Mouse (Mus musculus): ENCODE measurements around the gene Cabin1. TPM values are rescaled to one million over a fixed set of nuclear protein-coding genes. Genes with fewer than 3 reads are reported as not detected.

The Cabin1 gene
- polyA plus RNA-seq, 1 experiment: 56.6 TPM

- peak; percentile 86 for DNase-seq (ENCODE audit: low read depth)
- TF ChIP-seq POLR2A (IDR thresholded peaks at IDR 0.05; ENCODE audit: borderline replicate concordance, extremely low read depth, insufficient read depth, insufficient read length, poor library complexity, severe bottlenecking) (no peak), CTCF (IDR thresholded peaks at IDR 0.05; ENCODE audit: borderline replicate concordance, extremely low read depth, insufficient read depth, insufficient read length) (peak; percentile 70)
Measured at GRCm38 (mm10) chr10:75764519-75765473, 655 bp upstream of the Cabin1 start.

- no peak for TF ChIP-seq CTCF (IDR thresholded peaks at IDR 0.05; ENCODE audit: borderline replicate concordance, extremely low read depth, insufficient read depth, insufficient read length)
- no peak for TF ChIP-seq POLR2A (IDR thresholded peaks at IDR 0.05; ENCODE audit: borderline replicate concordance, extremely low read depth, insufficient read depth, insufficient read length, poor library complexity, severe bottlenecking)
- no peak for DNase-seq (ENCODE audit: low read depth)
Measured at GRCm38 (mm10) chr10:75762413-75762812, 1.7 kb downstream of the Cabin1 start.

- DNase-seq (ENCODE audit: low read depth): no peak
- TF ChIP-seq CTCF (IDR thresholded peaks at IDR 0.05; ENCODE audit: borderline replicate concordance, extremely low read depth, insufficient read depth, insufficient read length) (no peak), POLR2A (IDR thresholded peaks at IDR 0.05; ENCODE audit: borderline replicate concordance, extremely low read depth, insufficient read depth, insufficient read length, poor library complexity, severe bottlenecking) (no peak)
Measured at GRCm38 (mm10) chr10:75760311-75760710, 3.8 kb downstream of the Cabin1 start.

GRCm38 (mm10) chr10:75756719-75757118 is 7.4 kb downstream of the Cabin1 start:
- no peak for DNase-seq (ENCODE audit: low read depth)
- TF ChIP-seq CTCF (IDR thresholded peaks at IDR 0.05; ENCODE audit: borderline replicate concordance, extremely low read depth, insufficient read depth, insufficient read length) (no peak), POLR2A (IDR thresholded peaks at IDR 0.05; ENCODE audit: borderline replicate concordance, extremely low read depth, insufficient read depth, insufficient read length, poor library complexity, severe bottlenecking) (no peak)

- TF ChIP-seq CTCF (IDR thresholded peaks at IDR 0.05; ENCODE audit: borderline replicate concordance, extremely low read depth, insufficient read depth, insufficient read length): peak; percentile 91; the same call in 1 of the 2 replicates
- TF ChIP-seq POLR2A (IDR thresholded peaks at IDR 0.05; ENCODE audit: borderline replicate concordance, extremely low read depth, insufficient read depth, insufficient read length, poor library complexity, severe bottlenecking): no peak
- peak; percentile 92 for DNase-seq (ENCODE audit: low read depth)
Measured at GRCm38 (mm10) chr10:75744017-75744416, 20.1 kb downstream of the Cabin1 start.

- DNase-seq (ENCODE audit: low read depth): peak; percentile 61
- TF ChIP-seq CTCF (IDR thresholded peaks at IDR 0.05; ENCODE audit: borderline replicate concordance, extremely low read depth, insufficient read depth, insufficient read length) (no peak), POLR2A (IDR thresholded peaks at IDR 0.05; ENCODE audit: borderline replicate concordance, extremely low read depth, insufficient read depth, insufficient read length, poor library complexity, severe bottlenecking) (no peak)
Measured at GRCm38 (mm10) chr10:75743369-75743768, 20.8 kb downstream of the Cabin1 start.

GRCm38 (mm10) chr10:75740866-75741265 is 23.3 kb downstream of the Cabin1 start:
- TF ChIP-seq CTCF (IDR thresholded peaks at IDR 0.05; ENCODE audit: borderline replicate concordance, extremely low read depth, insufficient read depth, insufficient read length) (no peak), POLR2A (IDR thresholded peaks at IDR 0.05; ENCODE audit: borderline replicate concordance, extremely low read depth, insufficient read depth, insufficient read length, poor library complexity, severe bottlenecking) (no peak)

GRCm38 (mm10) chr10:75725449-75725848 is 38.7 kb downstream of the Cabin1 start:
- TF ChIP-seq POLR2A (IDR thresholded peaks at IDR 0.05; ENCODE audit: borderline replicate concordance, extremely low read depth, insufficient read depth, insufficient read length, poor library complexity, severe bottlenecking) (no peak), CTCF (IDR thresholded peaks at IDR 0.05; ENCODE audit: borderline replicate concordance, extremely low read depth, insufficient read depth, insufficient read length) (no peak)
- DNase-seq (ENCODE audit: low read depth): no peak

More at GRCm38 (mm10) chr10:75740866-75741265, 23.3 kb downstream of the Cabin1 start:
- DNase-seq (ENCODE audit: low read depth): no peak

- peak; percentile 5 for DNase-seq (ENCODE audit: low read depth)
- no peak for TF ChIP-seq POLR2A (IDR thresholded peaks at IDR 0.05; ENCODE audit: borderline replicate concordance, extremely low read depth, insufficient read depth, insufficient read length, poor library complexity, severe bottlenecking)
- no peak for TF ChIP-seq CTCF (IDR thresholded peaks at IDR 0.05; ENCODE audit: borderline replicate concordance, extremely low read depth, insufficient read depth, insufficient read length)
Measured at GRCm38 (mm10) chr10:75720215-75720614, 43.9 kb downstream of the Cabin1 start.

GRCm38 (mm10) chr10:75714795-75715194 is 49.3 kb downstream of the Cabin1 start:
- DNase-seq (ENCODE audit: low read depth): no peak
- no peak for TF ChIP-seq POLR2A (IDR thresholded peaks at IDR 0.05; ENCODE audit: borderline replicate concordance, extremely low read depth, insufficient read depth, insufficient read length, poor library complexity, severe bottlenecking)
- no peak for TF ChIP-seq CTCF (IDR thresholded peaks at IDR 0.05; ENCODE audit: borderline replicate concordance, extremely low read depth, insufficient read depth, insufficient read length)

GRCm38 (mm10) chr10:75713026-75713425 is 51.1 kb downstream of the Cabin1 start:
- no peak for TF ChIP-seq POLR2A (IDR thresholded peaks at IDR 0.05; ENCODE audit: borderline replicate concordance, extremely low read depth, insufficient read depth, insufficient read length, poor library complexity, severe bottlenecking)
- no peak for DNase-seq (ENCODE audit: low read depth)

- DNase-seq (ENCODE audit: low read depth): no peak
- no peak for TF ChIP-seq CTCF (IDR thresholded peaks at IDR 0.05; ENCODE audit: borderline replicate concordance, extremely low read depth, insufficient read depth, insufficient read length)
- TF ChIP-seq POLR2A (IDR thresholded peaks at IDR 0.05; ENCODE audit: borderline replicate concordance, extremely low read depth, insufficient read depth, insufficient read length, poor library complexity, severe bottlenecking): no peak
Measured at GRCm38 (mm10) chr10:75710210-75710609, 53.9 kb downstream of the Cabin1 start.

Data from brain, embryonic 14.5 days (tissue).